Mouse (Mus musculus) C2C12 (cell line): ENCODE measurements at regions not wholly inside any gene's neighbourhood (a gene's known extent, or its start where the extent isn't known, plus 50 kb on each side); places are given as distances from the start of the nearest gene placed in this dataset.

Experiments used
- CEBPB ChIP-seq: IDR thresholded peaks from one replicate; pipeline ENCODE4 v1.6.1; 2011; ENCODE audit warnings: low read depth, mild to moderate bottlenecking, control low read depth, moderate library complexity
- CTCF ChIP-seq: IDR thresholded peaks from one replicate; pipeline ENCODE4 v1.5.1; 2011; ENCODE audit not compliant: control insufficient read depth, insufficient read depth, insufficient read length
- MAX ChIP-seq: IDR thresholded peaks from one replicate; pipeline ENCODE4 v1.6.1; 2011; ENCODE audit warnings: mild to moderate bottlenecking, control low read depth
- MYOD1 ChIP-seq: IDR thresholded peaks from one replicate; pipeline ENCODE4 v1.6.1; 2011; ENCODE audit warnings: low read depth; ENCODE audit not compliant: control insufficient read depth, insufficient read length
- MYOG ChIP-seq: IDR thresholded peaks from one replicate; pipeline ENCODE4 v1.6.1; 2011; ENCODE audit not compliant: control insufficient read depth, insufficient read length; ENCODE audit errors: extremely low read depth
- USF1 ChIP-seq: IDR thresholded peaks from one replicate; pipeline ENCODE4 v1.6.1; 2011; ENCODE audit warnings: low read depth, mild to moderate bottlenecking, control low read depth, moderate library complexity

GRCm38 (mm10) chr15:85664432-85664828 is 70.4 kb upstream of the Ppara start:
- TF ChIP-seq CTCF: no peak
- TF ChIP-seq CEBPB: no peak
- TF ChIP-seq USF1: no peak
- no peak for TF ChIP-seq MAX
- no peak for TF ChIP-seq MYOD1
- TF ChIP-seq MYOG: no peak
